Mouse (Mus musculus) mature B cell (primary cell): ENCODE data around the gene Zfp62.

ENCODE experiments used
- in situ Hi-C: fragments of 300-500 bp; cut with MboI; formaldehyde crosslinking; loops from 2 replicates; pipeline ENCODE4 v1.14.3; 2019

Gene Zfp62

GRCm38 (mm10) chr11:49203771-49204497, 842 bp downstream of the Zfp62 start:
- in situ Hi-C loops: loop anchor here (5.0 kb wide), 1 partner anchor 43 kb away; no protein-coding TSS in a partner anchor

- in situ Hi-C loops: no loop called here
Measured at GRCm38 (mm10) chr11:49205080-49205590, 2.0 kb downstream of the Zfp62 start.

GRCm38 (mm10) chr11:49207495-49207894, 4.4 kb downstream of the Zfp62 start:
- in situ Hi-C loops: no loop called here

GRCm38 (mm10) chr11:49212577-49212976, 9.5 kb downstream of the Zfp62 start:
- in situ Hi-C loops: no loop called here

- in situ Hi-C loops: no loop called here
Measured at GRCm38 (mm10) chr11:49213505-49213904, 10.4 kb downstream of the Zfp62 start.

- in situ Hi-C loops: no loop called here
Measured at GRCm38 (mm10) chr11:49219271-49219670, 16.2 kb downstream of the Zfp62 start.

- in situ Hi-C loops: no loop called here
Measured at GRCm38 (mm10) chr11:49224455-49224854, 21.4 kb downstream of the Zfp62 start.

- in situ Hi-C loops: no loop called here
Measured at GRCm38 (mm10) chr11:49232781-49233180, 29.7 kb downstream of the Zfp62 start.

GRCm38 (mm10) chr11:49235459-49236207, 32.5 kb downstream of the Zfp62 start:
- in situ Hi-C loops: no loop called here

- in situ Hi-C loops: no loop called here
Measured at GRCm38 (mm10) chr11:49236891-49237290, 33.8 kb downstream of the Zfp62 start.

GRCm38 (mm10) chr11:49237532-49237931, 34.4 kb downstream of the Zfp62 start:
- in situ Hi-C loops: no loop called here

GRCm38 (mm10) chr11:49240310-49240709, 37.2 kb downstream of the Zfp62 start:
- in situ Hi-C loops: loop anchor here (10.0 kb wide), 2 partner anchors 386 to 456 kb away; no protein-coding TSS in a partner anchor

- in situ Hi-C loops: loop anchor here (10.0 kb wide), 2 partner anchors 386 to 456 kb away; no protein-coding TSS in a partner anchor
Measured at GRCm38 (mm10) chr11:49240874-49241273, 37.8 kb downstream of the Zfp62 start.

GRCm38 (mm10) chr11:49241471-49241870, 38.4 kb downstream of the Zfp62 start:
- in situ Hi-C loops: loop anchor here (10.0 kb wide), 2 partner anchors 387 to 457 kb away; no protein-coding TSS in a partner anchor

- in situ Hi-C loops: loop anchor here (10.0 kb wide), 2 partner anchors 388 to 458 kb away; no protein-coding TSS in a partner anchor
Measured at GRCm38 (mm10) chr11:49242944-49243626, 40.0 kb downstream of the Zfp62 start.

GRCm38 (mm10) chr11:49243727-49244594, 40.9 kb downstream of the Zfp62 start, which contains the start of gene Mgat1:
Gene Mgat1 (plus strand): TSS chr11:49244191.
- in situ Hi-C loops: loop anchor here (10.0 kb wide), 2 partner anchors 389 to 459 kb away; no protein-coding TSS in a partner anchor

GRCm38 (mm10) chr11:49244595-49244930, 41.5 kb downstream of the Zfp62 start:
- in situ Hi-C loops: loop anchor here (10.0 kb wide), 2 partner anchors 390 to 460 kb away; no protein-coding TSS in a partner anchor

- in situ Hi-C loops: loop anchor here (5.0 to 10.0 kb wide), 3 partner anchors 43 to 460 kb away; partner anchors contain the start of gene Zfp62
Measured at GRCm38 (mm10) chr11:49245176-49245575, 42.1 kb downstream of the Zfp62 start.

GRCm38 (mm10) chr11:49245634-49246415, 42.7 kb downstream of the Zfp62 start:
- in situ Hi-C loops: loop anchor here (5.0 to 10.0 kb wide), 3 partner anchors 44 to 461 kb away; partner anchors contain the start of gene Zfp62

GRCm38 (mm10) chr11:49246523-49246922, 43.4 kb downstream of the Zfp62 start:
- in situ Hi-C loops: loop anchor here (5.0 to 10.0 kb wide), 3 partner anchors 44 to 462 kb away; partner anchors contain the start of gene Zfp62
